Mouse (Mus musculus): ENCODE results near the gene Susd3. TPM values are rescaled to one million over a fixed set of nuclear protein-coding genes. Genes with fewer than 3 reads are reported as not detected.

Gene Susd3
- polyA plus RNA-seq, 1 experiment, result 16.2 TPM

GRCm38 (mm10) chr13:49283686-49284085 lies 35.2 kb upstream of the Susd3 start:
- TF ChIP-seq POLR2A (IDR thresholded peaks at IDR 0.05; ENCODE audit: control insufficient read depth, extremely low read depth, insufficient read depth, low read length, poor library complexity) (no peak), CTCF (IDR thresholded peaks at IDR 0.05; ENCODE audit: borderline replicate concordance, control insufficient read depth, extremely low read depth, insufficient read depth, low read length, poor library complexity) (no peak)
- H3K27me3 ChIP-seq (ENCODE audit: control insufficient read depth, insufficient read depth, low read length), result no peaks in the 10 kb centered on the region
- H3K4me3 ChIP-seq (ENCODE audit: control insufficient read depth, insufficient read depth, low read length), result no peak overlapping the region
- DNase-seq, result no peak
- no peaks in the 10 kb centered on the region for H3K4me1 ChIP-seq (replicated peaks; ENCODE audit: control insufficient read depth, insufficient read depth, low read length)
- WGBS, result 90% methylated on average over 9 of the region's 9 CpGs
- H3K27ac ChIP-seq (ENCODE audit: control insufficient read depth, insufficient read depth, low read length), result no peak overlapping the region
- peaks cover 91% of the 10 kb centered on the region for H3K36me3 ChIP-seq (ENCODE audit: control insufficient read depth, insufficient read depth, low read length)

DNA sequence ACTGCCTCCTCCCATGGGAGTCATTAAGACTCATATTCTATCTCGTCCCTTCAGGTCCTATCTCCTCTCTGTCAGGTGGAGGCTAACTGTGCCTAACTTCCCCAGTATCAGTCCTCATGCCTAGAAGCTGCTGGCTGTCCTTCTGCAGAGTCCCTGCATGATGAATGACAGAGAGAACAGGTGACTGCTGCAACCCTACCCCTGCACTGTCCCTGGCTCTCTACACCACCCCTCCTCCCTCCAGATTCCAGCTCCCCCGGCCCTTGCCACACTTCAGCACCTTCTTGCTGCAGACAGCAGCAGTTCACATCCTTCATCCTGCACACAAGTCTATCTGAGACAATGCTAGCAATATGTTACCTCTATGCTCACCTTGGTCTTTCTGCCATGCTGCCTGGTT lies 33.7 kb upstream of the Susd3 start:
- Histone ChIP-seq H3K36me3 (ENCODE audit: control insufficient read depth, insufficient read depth, low read length) (peaks cover 94% of the 10 kb centered on the region), H3K27me3 (ENCODE audit: control insufficient read depth, insufficient read depth, low read length) (no peaks in the 10 kb centered on the region), H3K27ac (ENCODE audit: control insufficient read depth, insufficient read depth, low read length) (no peak overlapping the region), H3K4me1 (replicated peaks; ENCODE audit: control insufficient read depth, insufficient read depth, low read length) (no peaks in the 10 kb centered on the region), H3K4me3 (ENCODE audit: control insufficient read depth, insufficient read depth, low read length) (no peak overlapping the region)
- 93% methylated on average over 2 of the region's 2 CpGs for WGBS
- no peak for DNase-seq
- no peak for TF ChIP-seq CTCF (IDR thresholded peaks at IDR 0.05; ENCODE audit: borderline replicate concordance, control insufficient read depth, extremely low read depth, insufficient read depth, low read length, poor library complexity)
- no peak for TF ChIP-seq POLR2A (IDR thresholded peaks at IDR 0.05; ENCODE audit: control insufficient read depth, extremely low read depth, insufficient read depth, low read length, poor library complexity)

DNA sequence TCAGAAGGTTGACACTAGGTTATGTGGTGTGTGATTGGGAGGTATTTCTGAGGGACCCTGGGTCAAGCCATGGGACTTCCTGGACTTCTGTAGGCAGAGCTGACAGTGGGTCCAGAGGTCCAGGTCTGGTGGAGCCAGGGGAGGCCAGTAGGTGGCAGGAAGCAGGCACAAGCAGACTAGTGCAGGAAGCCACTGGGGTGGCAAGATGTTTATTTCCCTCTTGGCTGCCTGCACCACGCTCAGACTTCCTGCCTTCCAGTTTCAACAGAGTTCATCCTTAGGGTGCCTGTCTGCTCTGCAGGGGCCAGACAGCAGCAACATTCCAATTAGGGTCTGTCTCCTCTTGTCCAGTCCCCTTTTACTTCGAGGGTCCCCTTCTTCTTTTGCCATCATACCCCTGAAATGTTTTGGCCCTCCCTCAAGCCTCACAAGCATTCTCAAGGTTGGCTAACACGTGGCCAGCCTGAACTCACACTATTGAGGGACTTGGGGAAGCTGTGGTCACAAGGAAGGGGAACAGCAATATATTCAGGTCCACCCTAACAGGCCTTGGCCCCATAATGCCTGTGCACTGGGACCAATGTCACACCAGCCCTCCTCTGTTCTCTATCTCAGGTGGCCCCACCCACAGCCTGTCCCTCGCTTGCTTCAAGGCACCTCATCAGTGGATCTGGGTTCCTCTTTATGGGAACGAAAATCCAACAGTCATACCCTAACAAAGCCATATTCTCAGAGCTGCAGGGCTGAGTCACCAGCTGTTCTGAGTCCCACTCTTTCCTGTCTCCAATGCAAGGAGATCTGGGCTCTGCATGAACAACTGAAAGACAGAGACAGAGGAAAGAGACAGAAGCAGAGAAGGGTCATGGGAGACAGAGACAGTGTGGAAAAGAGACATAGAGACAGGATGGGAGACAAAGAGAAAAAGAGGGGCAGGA lies 23.6 kb upstream of the Susd3 start:
- TF ChIP-seq CTCF (IDR thresholded peaks at IDR 0.05; ENCODE audit: borderline replicate concordance, control insufficient read depth, extremely low read depth, insufficient read depth, low read length, poor library complexity) (0 out of 2 replicates have a peak, but pooled peaks have one; percentile 21), POLR2A (IDR thresholded peaks at IDR 0.05; ENCODE audit: control insufficient read depth, extremely low read depth, insufficient read depth, low read length, poor library complexity) (no peak)
- 25% methylated on average over 5 of the region's 5 CpGs for WGBS
- Histone ChIP-seq H3K36me3 (ENCODE audit: control insufficient read depth, insufficient read depth, low read length) (peaks cover 19% of the 10 kb centered on the region), H3K27ac (ENCODE audit: control insufficient read depth, insufficient read depth, low read length) (peak overlapping the region; percentile 32; the same call in 1 of the 2 replicates), H3K4me3 (ENCODE audit: control insufficient read depth, insufficient read depth, low read length) (no peak overlapping the region), H3K4me1 (replicated peaks; ENCODE audit: control insufficient read depth, insufficient read depth, low read length) (peaks cover 23% of the 10 kb centered on the region), H3K27me3 (ENCODE audit: control insufficient read depth, insufficient read depth, low read length) (no peaks in the 10 kb centered on the region)
- DNase-seq, result peak; percentile 30

DNA sequence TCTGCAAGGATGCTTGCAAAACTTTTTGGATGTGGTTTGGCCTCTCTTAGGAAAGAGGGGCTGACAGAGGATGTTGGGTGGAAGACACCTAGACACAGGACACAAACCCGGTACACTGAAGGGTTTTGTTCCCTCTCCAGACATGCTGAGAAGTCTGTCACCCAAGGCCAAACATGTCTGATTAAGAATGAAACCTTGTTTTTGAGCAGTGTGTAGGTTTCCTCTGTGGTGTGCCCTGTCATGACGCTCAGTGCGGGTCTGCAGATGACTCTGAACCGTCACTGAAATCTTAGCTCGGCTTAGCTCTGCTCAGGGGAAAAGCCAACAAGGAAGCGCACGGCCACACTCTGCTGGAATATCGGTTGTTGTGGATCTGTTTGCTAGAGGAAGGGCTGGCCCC lies 22.0 kb upstream of the Susd3 start:
- Histone ChIP-seq H3K27ac (ENCODE audit: control insufficient read depth, insufficient read depth, low read length) (no peak overlapping the region), H3K4me1 (replicated peaks; ENCODE audit: control insufficient read depth, insufficient read depth, low read length) (peaks cover 23% of the 10 kb centered on the region), H3K36me3 (ENCODE audit: control insufficient read depth, insufficient read depth, low read length) (peaks cover 9% of the 10 kb centered on the region), H3K4me3 (ENCODE audit: control insufficient read depth, insufficient read depth, low read length) (no peak overlapping the region), H3K27me3 (ENCODE audit: control insufficient read depth, insufficient read depth, low read length) (no peaks in the 10 kb centered on the region)
- 89% methylated on average over 8 of the region's 8 CpGs for WGBS
- no peak for TF ChIP-seq CTCF (IDR thresholded peaks at IDR 0.05; ENCODE audit: borderline replicate concordance, control insufficient read depth, extremely low read depth, insufficient read depth, low read length, poor library complexity)
- no peak for TF ChIP-seq POLR2A (IDR thresholded peaks at IDR 0.05; ENCODE audit: control insufficient read depth, extremely low read depth, insufficient read depth, low read length, poor library complexity)
- DNase-seq, result no peak

DNA sequence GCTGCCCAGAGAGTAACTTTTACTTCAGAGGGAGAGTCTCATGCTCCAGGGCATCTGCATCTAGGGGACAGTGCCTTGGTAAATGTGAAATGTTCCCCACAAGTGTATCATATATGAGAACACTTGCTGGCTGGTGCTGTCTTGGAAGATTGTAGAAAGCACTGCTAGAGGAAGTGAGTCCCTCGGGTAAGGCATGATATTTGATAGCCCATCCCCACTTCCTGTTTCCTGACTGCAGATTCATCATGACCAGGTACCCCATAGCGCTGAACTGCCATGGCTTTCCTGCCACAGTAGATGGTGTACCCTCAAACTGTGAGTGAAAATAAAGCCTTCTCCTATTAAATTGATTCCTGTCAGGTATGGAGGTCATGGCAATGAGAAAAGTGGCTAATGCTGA lies 19.1 kb upstream of the Susd3 start:
- no peaks in the 10 kb centered on the region for H3K27me3 ChIP-seq (ENCODE audit: control insufficient read depth, insufficient read depth, low read length)
- 4% methylated on average over 2 of the region's 2 CpGs for WGBS
- peaks cover 20% of the 10 kb centered on the region for H3K36me3 ChIP-seq (ENCODE audit: control insufficient read depth, insufficient read depth, low read length)
- peak overlapping the region; percentile 56 for H3K27ac ChIP-seq (ENCODE audit: control insufficient read depth, insufficient read depth, low read length)
- H3K4me3 ChIP-seq (ENCODE audit: control insufficient read depth, insufficient read depth, low read length), result no peak overlapping the region
- TF ChIP-seq CTCF (IDR thresholded peaks at IDR 0.05; ENCODE audit: borderline replicate concordance, control insufficient read depth, extremely low read depth, insufficient read depth, low read length, poor library complexity), result no peak
- no peak for TF ChIP-seq POLR2A (IDR thresholded peaks at IDR 0.05; ENCODE audit: control insufficient read depth, extremely low read depth, insufficient read depth, low read length, poor library complexity)
- H3K4me1 ChIP-seq (replicated peaks; ENCODE audit: control insufficient read depth, insufficient read depth, low read length), result peaks cover 23% of the 10 kb centered on the region
- peak; percentile 41 for DNase-seq

DNA sequence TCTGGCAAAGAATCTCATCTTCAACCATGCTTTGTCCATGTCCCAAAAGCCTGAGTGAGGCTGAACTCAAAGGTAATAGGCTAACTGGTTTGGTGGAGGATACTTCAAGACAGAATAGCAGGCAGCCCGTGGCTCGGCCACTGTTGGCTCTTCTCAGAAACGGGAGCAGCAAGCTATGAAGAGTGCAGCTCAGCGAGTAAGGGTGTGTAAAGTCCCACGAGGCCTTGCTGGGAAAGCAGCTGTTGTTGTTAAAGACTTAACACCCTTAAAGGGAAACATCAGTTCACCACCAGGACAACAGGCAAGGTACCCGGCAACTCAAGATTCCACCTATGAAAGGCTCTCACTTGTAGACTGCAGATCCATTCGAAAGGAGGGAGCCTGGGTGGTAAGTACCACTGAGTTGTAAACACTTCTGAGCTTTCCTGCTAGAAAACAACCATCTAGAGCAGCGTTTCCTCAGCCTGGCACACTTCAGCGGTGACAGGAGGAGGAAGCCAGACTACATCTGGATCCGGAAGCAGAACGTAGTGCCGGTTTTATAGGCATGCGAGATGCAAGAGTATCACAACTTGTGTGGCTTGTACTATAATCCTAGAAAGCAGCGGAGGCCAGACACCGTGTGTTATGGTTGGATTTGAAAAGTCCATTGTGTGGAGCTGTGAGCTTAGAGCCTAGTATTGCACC lies 11.7 kb upstream of the Susd3 start:
- DNase-seq, result no peak
- Histone ChIP-seq H3K27me3 (ENCODE audit: control insufficient read depth, insufficient read depth, low read length) (no peaks in the 10 kb centered on the region), H3K4me3 (ENCODE audit: control insufficient read depth, insufficient read depth, low read length) (no peak overlapping the region), H3K36me3 (ENCODE audit: control insufficient read depth, insufficient read depth, low read length) (peaks cover 15% of the 10 kb centered on the region), H3K27ac (ENCODE audit: control insufficient read depth, insufficient read depth, low read length) (no peak overlapping the region), H3K4me1 (replicated peaks; ENCODE audit: control insufficient read depth, insufficient read depth, low read length) (peaks cover 18% of the 10 kb centered on the region)
- 32% methylated on average over 15 of the region's 15 CpGs for WGBS
- TF ChIP-seq CTCF (IDR thresholded peaks at IDR 0.05; ENCODE audit: borderline replicate concordance, control insufficient read depth, extremely low read depth, insufficient read depth, low read length, poor library complexity) (no peak), POLR2A (IDR thresholded peaks at IDR 0.05; ENCODE audit: control insufficient read depth, extremely low read depth, insufficient read depth, low read length, poor library complexity) (no peak)
